Mouse (Mus musculus) lung, embryonic 16.5 days (tissue): Measurements from ENCODE around the gene Cdh13. TPM values are rescaled to one million over a fixed set of nuclear protein-coding genes. Genes with fewer than 3 reads are reported as not detected.

Experiments
- ATAC-seq: fragments of 200-750 bp; cut with Nextera tagmentation; 2 replicates; pipeline ENCODE4 v1.8.0; 2017; ENCODE audit warnings: low read depth, mild to moderate bottlenecking, moderate library complexity
- H3K27ac ChIP-seq: fragments of 300-500 bp; sonication (generic); 2 replicates; pipeline ENCODE4 v1.5.1; 2014; ENCODE audit warnings: mild to moderate bottlenecking, control low read depth, low read length
- H3K27me3 ChIP-seq: fragments of 300-500 bp; sonication (generic); 2 replicates; pipeline ENCODE4 v1.6.1; 2014; ENCODE audit warnings: low read depth, low read length, mixed read lengths; ENCODE audit not compliant: control insufficient read depth, insufficient read depth
- H3K36me3 ChIP-seq: fragments of 300-500 bp; sonication (generic); 2 replicates; pipeline ENCODE4 v1.6.1; 2014; ENCODE audit warnings: low read length; ENCODE audit not compliant: control insufficient read depth, insufficient read depth
- H3K4me1 ChIP-seq: fragments of 300-500 bp; sonication (generic); replicated peaks from 2 replicates; pipeline ENCODE4 v1.6.1; 2014; ENCODE audit warnings: low read length, mixed read lengths; ENCODE audit not compliant: control insufficient read depth, insufficient read depth
- H3K4me2 ChIP-seq: fragments of 300-500 bp; sonication (generic); 2 replicates; pipeline ENCODE4 v1.6.1; 2014; ENCODE audit warnings: low read depth, low read length, control low read depth
- H3K4me3 ChIP-seq: fragments of 300-500 bp; sonication (generic); 2 replicates; pipeline ENCODE4 v1.5.1; 2014; ENCODE audit warnings: mild to moderate bottlenecking, low read length, control low read depth
- H3K9ac ChIP-seq: fragments of 300-500 bp; sonication (generic); 2 replicates; pipeline ENCODE4 v1.6.1; 2014; ENCODE audit warnings: low read length, control low read depth
- H3K9me3 ChIP-seq: fragments of 300-500 bp; sonication (generic); 2 replicates; pipeline ENCODE4 v1.6.1; 2016; ENCODE audit warnings: low read length; ENCODE audit not compliant: control insufficient read depth
- WGBS: fragments of 180-500 bp; shearing (Covaris S2); extraction: QIAGEN DNeasy Blood & Tissue Kit; methylation state at CpG from one replicate; pipeline ENCODE4 v1.1.7; 2014; 5-methylcytosine and 5-hydroxymethylcytosine counted together
- polyA plus RNA-seq: library from polyadenylated mRNA; unstranded; fragments of >200 nt; fragmentation: Nextera tagmentation; extraction: Ambion mirVana; gene quantifications from 2 replicates; pipeline ENCODE4 v1.2.1, GENCODE M21; 2015

Gene Cdh13
- polyA plus RNA-seq, 1 experiment from 2014 or later, result 5.8 TPM

DNA sequence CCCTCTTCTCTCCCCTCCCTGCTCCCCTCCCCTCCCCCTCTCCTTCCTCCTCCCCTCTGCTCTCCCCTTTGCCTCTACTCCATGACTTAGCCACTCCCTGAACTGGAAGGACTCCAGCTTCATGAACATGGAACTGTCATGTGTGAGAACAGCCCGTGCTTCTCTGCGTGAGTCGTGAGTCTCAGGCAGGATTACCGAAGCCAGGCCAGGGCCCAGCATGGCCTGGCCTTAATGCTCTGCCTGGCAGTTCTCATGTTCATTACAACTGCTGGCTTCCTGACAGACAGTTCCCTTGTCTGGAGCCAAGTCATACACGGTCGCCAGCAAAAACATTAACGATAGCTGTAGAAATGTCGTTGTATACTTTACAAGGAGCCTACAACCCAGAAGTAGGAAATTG lies 356.1 kb downstream of the Cdh13 start:
- no peaks in the 10 kb centered on the region for H3K36me3 ChIP-seq
- no peaks in the 10 kb centered on the region for H3K27me3 ChIP-seq
- H3K27ac ChIP-seq, result no peak overlapping the region
- no peak overlapping the region for H3K9ac ChIP-seq
- 57% methylated on average over 8 of the region's 8 CpGs for WGBS
- H3K4me3 ChIP-seq, result no peak overlapping the region
- no peak overlapping the region for H3K4me2 ChIP-seq
- peak; percentile 45; the same call in 1 of the 2 replicates for ATAC-seq
- H3K4me1 ChIP-seq, result no peaks in the 10 kb centered on the region
- H3K9me3 ChIP-seq, result no peaks in the 10 kb centered on the region

DNA sequence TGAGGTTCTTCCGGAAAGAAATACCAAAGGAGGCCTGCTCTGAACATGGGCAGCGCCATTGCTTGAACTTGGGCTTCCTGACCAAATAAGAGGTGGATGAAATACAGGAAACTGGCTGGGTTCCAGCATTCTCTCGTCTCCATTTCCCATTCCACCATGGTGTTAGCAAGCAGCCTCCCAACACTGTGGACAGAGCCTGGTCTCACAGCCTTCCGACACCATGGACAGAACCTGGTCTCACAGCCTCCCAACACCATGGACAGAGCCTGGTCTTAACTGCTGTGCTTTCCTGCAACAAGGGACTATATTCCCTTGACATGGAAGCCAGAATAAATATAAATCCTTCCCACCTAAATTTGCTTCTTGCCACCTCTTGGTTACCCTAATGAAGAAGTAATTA lies 358.3 kb downstream of the Cdh13 start:
- no peak overlapping the region for H3K9ac ChIP-seq
- H3K27me3 ChIP-seq, result no peaks in the 10 kb centered on the region
- WGBS, result 64% methylated on average over 4 of the region's 4 CpGs
- H3K36me3 ChIP-seq, result no peaks in the 10 kb centered on the region
- no peaks in the 10 kb centered on the region for H3K4me1 ChIP-seq
- H3K4me3 ChIP-seq, result no peak overlapping the region
- H3K27ac ChIP-seq, result no peak overlapping the region
- no peak overlapping the region for H3K4me2 ChIP-seq
- H3K9me3 ChIP-seq, result no peaks in the 10 kb centered on the region
- ATAC-seq, result no peak

DNA sequence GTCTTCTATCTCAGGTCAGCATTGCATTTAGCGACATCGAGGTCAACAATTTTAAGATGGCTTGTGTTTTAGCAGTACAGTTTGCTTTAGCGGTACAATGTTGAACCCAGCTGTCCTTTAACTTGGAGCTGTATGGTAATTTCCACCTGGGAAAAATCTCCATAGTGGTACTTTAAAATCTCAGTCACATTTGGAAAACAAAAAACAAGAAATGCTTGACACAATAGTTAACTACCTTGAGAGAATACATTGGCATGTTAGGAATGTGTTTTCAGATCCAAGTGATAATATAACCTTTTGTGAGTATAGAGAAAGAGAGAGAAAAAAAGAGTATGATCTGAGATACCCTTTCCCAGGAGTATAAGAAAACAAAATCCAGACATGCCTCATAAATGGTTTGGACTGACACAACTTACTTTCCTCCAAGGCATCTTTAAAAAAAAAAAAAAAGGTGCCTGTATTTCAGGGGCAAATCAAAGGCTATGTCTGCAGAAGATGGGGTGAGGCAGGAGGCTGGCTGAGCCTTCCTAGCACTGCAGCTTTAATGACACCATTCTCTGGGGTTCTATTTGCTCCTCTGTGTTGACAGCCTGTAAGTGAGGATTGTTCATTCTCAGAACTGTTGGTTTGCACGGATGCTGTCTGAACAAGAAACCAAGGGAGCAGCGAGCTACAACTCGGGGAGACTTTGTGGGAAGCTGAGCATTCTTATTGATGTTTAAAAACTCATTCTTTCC lies 365.4 kb downstream of the Cdh13 start:
- H3K27me3 ChIP-seq, result no peaks in the 10 kb centered on the region
- ATAC-seq, result no peak
- 62% methylated on average over 6 of the region's 6 CpGs for WGBS

DNA sequence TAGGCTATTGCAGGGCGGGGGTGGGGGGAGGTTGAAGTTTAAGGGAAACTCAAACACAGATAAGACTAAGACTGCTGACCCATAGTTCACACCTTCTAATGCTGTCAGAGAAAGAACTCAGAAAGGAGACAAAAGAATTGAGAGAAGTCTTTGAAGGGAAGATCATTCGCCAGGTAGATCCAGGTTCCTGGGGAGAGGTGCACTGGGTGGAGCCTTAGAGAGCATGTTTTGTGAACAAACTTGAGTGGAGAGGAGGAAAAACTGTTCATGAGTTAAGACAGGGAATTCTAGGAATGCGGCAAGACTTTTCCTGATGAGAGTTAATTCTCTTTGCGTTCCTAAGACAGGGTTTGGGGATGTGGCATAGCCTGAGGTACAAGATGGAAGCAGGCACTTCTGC lies 366.4 kb downstream of the Cdh13 start:
- H3K9me3 ChIP-seq, result no peaks in the 10 kb centered on the region
- no peaks in the 10 kb centered on the region for H3K4me1 ChIP-seq
- H3K27ac ChIP-seq, result no peak overlapping the region
- ATAC-seq, result no peak
- no peak overlapping the region for H3K4me3 ChIP-seq
- H3K27me3 ChIP-seq, result no peaks in the 10 kb centered on the region
- H3K36me3 ChIP-seq, result no peaks in the 10 kb centered on the region
- WGBS, result 54% methylated on average over 4 of the region's 4 CpGs
- no peak overlapping the region for H3K9ac ChIP-seq
- no peak overlapping the region for H3K4me2 ChIP-seq

More for the DNA sequence above, 365.4 kb downstream of the Cdh13 start:
- Histone ChIP-seq H3K4me2 (no peak overlapping the region), H3K36me3 (no peaks in the 10 kb centered on the region), H3K4me3 (no peak overlapping the region), H3K9ac (no peak overlapping the region), H3K4me1 (no peaks in the 10 kb centered on the region), H3K9me3 (no peaks in the 10 kb centered on the region), H3K27ac (no peak overlapping the region)

DNA sequence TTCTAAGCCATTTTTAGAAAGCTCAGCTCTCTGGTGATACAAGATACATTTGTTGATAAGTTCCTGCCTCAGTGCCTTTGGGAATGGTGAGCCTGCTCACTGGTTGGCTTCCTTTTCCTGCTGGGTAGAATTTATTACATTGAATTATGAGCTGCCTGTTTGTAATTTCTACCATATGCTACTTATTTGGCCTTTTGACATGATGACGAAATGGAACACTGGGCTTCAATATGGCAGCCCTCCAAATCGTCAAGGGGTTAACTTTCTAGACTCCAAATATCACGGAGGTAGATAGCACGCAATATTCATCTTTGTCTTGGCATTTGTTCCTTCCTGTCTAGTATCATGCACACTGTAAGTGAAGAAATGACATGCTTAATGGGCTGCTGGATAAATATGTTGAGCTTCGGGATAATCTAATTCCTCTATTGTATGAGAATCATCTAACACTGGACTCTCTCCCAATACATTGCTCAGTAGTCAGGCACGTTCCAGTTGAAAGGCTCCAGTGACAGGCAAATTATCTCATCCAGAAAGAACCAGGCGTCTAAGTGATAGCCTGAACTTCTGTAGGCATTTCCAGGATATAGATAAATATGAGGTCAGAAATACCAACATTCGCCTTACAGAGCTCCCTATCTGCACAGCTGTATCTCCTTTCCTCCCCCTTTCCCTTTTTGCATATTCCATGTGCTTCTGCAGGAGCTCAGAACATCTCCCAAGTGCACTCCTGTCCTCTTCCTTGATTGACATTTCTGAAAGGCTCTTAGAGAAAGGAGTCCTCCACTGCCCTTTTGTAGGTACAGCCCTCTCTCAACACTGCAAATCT lies 378.7 kb downstream of the Cdh13 start:
- Histone ChIP-seq H3K9ac (no peak overlapping the region), H3K27me3 (no peaks in the 10 kb centered on the region), H3K4me2 (no peak overlapping the region), H3K9me3 (no peaks in the 10 kb centered on the region), H3K4me3 (no peak overlapping the region), H3K27ac (no peak overlapping the region), H3K36me3 (no peaks in the 10 kb centered on the region), H3K4me1 (no peaks in the 10 kb centered on the region)
- WGBS, result 45% methylated on average over 8 of the region's 8 CpGs
- peak; percentile 52; the same call in 1 of the 2 replicates for ATAC-seq

DNA sequence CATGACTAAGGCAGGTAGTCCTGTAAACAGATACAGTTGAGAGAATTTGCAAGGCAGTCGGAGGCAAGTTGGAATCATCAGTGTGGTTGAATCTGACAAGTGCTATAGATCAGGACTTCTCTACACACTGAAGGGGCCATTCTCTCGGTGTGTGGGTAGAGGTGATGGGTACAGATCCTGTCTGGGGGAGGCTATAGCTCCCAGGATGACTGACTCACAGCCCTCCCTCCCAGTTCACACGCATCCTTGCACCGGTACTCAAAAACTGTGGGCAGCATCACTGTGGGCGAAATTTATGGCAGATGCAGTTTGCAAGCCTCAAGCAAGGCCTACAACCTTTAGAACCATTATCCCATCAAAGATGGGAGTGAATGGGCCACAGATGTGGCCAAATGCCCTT lies 381.5 kb downstream of the Cdh13 start:
- Histone ChIP-seq H3K9ac (no peak overlapping the region), H3K4me1 (no peaks in the 10 kb centered on the region), H3K27ac (no peak overlapping the region), H3K4me2 (no peak overlapping the region), H3K27me3 (no peaks in the 10 kb centered on the region), H3K4me3 (no peak overlapping the region), H3K36me3 (no peaks in the 10 kb centered on the region), H3K9me3 (no peaks in the 10 kb centered on the region)
- 83% methylated on average over 5 of the region's 5 CpGs for WGBS
- ATAC-seq, result no peak

DNA sequence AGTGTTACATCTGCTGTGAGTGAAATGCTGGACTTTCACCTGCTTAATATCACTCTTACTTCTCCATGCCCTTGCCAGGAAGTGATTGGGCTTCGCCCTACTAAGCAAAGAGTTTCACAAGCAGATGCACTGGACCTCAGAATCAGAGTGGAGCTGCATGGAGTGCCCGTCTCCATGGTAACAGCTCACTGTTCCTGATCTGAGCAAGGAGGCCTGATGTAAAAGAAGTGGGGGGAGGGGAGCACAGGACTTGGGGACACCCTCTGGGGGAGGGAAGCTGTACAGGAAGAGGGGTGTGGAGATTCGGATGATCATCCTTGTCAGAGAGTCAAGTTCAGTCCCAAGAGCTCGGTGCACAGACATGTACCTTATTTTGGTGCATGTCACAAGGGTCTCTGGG lies 384.2 kb downstream of the Cdh13 start:
- 85% methylated on average over 4 of the region's 4 CpGs for WGBS
- Histone ChIP-seq H3K36me3 (no peaks in the 10 kb centered on the region), H3K27me3 (no peaks in the 10 kb centered on the region), H3K4me3 (no peak overlapping the region), H3K4me2 (no peak overlapping the region), H3K4me1 (no peaks in the 10 kb centered on the region), H3K27ac (no peak overlapping the region), H3K9ac (no peak overlapping the region), H3K9me3 (no peaks in the 10 kb centered on the region)
- ATAC-seq, result no peak

DNA sequence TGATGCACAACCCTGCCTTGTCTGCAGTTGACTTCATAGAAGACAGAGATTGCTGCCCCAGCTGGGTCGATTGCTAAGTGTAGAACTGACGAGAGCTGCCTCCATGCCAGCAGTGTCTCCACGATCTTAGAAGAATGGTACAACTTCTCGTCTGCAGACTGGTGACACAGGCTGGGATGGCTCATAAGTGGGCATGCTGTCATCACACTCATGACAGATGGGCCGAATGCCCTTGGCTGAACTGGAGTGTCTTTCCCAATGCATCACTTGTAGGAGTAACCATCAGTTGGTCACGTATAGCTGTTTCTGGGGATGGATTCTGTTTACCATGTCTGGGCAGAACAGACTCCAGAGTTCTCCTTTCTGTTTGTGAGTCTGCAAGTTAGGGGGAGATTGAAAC lies 392.7 kb downstream of the Cdh13 start:
- Histone ChIP-seq H3K27ac (no peak overlapping the region), H3K27me3 (no peaks in the 10 kb centered on the region), H3K9ac (no peak overlapping the region), H3K9me3 (no peaks in the 10 kb centered on the region), H3K4me3 (no peak overlapping the region), H3K4me2 (no peak overlapping the region), H3K36me3 (no peaks in the 10 kb centered on the region), H3K4me1 (no peaks in the 10 kb centered on the region)
- no peak for ATAC-seq
- WGBS, result 79% methylated on average over 6 of the region's 6 CpGs

DNA sequence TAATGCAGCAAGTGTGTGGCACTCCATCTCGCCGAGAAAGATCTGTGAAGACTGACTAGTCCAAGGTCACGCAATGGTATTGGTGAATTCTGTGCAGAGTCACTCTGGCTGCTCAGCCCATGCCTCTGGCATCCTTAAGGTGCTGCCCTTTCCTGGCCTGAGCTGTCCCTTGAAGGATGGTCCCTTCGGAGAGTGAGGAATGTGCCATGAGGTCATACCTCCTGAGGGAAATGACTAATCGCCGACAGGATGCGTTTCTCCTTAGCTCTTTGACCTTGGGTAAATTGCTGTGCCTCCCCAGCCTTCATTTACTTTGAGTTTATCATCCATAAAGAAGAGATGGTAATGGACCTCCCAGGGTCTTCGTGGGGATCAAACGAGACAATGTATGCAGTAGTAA lies 395.8 kb downstream of the Cdh13 start:
- ATAC-seq, result no peak
- no peak overlapping the region for H3K4me2 ChIP-seq
- 44% methylated on average over 9 of the region's 9 CpGs for WGBS
- no peak overlapping the region for H3K27ac ChIP-seq
- no peaks in the 10 kb centered on the region for H3K4me1 ChIP-seq
- no peaks in the 10 kb centered on the region for H3K36me3 ChIP-seq
- H3K9ac ChIP-seq, result no peak overlapping the region
- no peaks in the 10 kb centered on the region for H3K27me3 ChIP-seq
- H3K4me3 ChIP-seq, result no peak overlapping the region
- H3K9me3 ChIP-seq, result no peaks in the 10 kb centered on the region
